Mouse (Mus musculus): Measurements from ENCODE around the gene Diexf. TPM values are rescaled to one million over a fixed set of nuclear protein-coding genes. Genes with fewer than 3 reads are reported as not detected.

Diexf gene
- polyA plus RNA-seq, 1 experiment: 13.3 TPM

DNA sequence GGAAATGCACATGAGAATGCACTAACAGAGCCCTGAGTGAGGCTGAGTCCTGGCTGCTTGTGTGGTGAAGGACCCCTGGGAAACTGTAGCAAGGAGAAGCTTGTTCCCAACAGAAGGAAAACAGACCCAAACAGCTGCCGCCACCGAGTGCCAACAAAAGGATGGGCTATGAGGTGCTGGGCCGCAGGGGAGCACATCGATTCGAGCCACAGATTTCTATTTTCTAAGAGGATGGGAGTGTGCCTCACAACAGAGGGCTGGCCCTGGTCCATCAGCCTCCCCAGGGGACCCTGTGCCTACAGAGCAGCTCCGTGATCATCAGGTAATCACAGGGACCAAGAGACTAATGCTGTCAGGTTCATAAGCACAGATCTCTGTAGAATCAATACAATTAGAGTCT is 40.9 kb downstream of the Diexf start:
- Histone ChIP-seq H3K27me3 (ENCODE audit: control insufficient read depth, insufficient read depth, insufficient read length) (no peaks in the 10 kb centered on the region), H3K4me2 (ENCODE audit: low read depth) (no peak overlapping the region), H3K4me3 (no peak overlapping the region), H3K36me3 (ENCODE audit: control insufficient read depth, insufficient read depth) (no peaks in the 10 kb centered on the region), H3ac (ENCODE audit: control insufficient read depth, insufficient read length) (no peak overlapping the region), H3K79me2 (ENCODE audit: control insufficient read depth, insufficient read depth) (no peaks in the 10 kb centered on the region)
- no peak for TF ChIP-seq REST (IDR thresholded peaks at IDR 0.05; ENCODE audit: insufficient read depth, insufficient read length)
- TF ChIP-seq SRF (IDR thresholded peaks at IDR 0.05; ENCODE audit: control insufficient read depth, insufficient read length, low read depth): no peak
- TF ChIP-seq TCF12 (IDR thresholded peaks at IDR 0.05; ENCODE audit: insufficient read depth, poor library complexity, severe bottlenecking): no peak
- TF ChIP-seq USF1 (IDR thresholded peaks at IDR 0.05; ENCODE audit: low read depth): no peak
- no peak for TF ChIP-seq POLR2AphosphoS2 (IDR thresholded peaks at IDR 0.05; ENCODE audit: insufficient read length, low read depth)
- TF ChIP-seq MAX (IDR thresholded peaks at IDR 0.05; ENCODE audit: low read depth): no peak
- TF ChIP-seq MYOD1 (IDR thresholded peaks at IDR 0.05; ENCODE audit: control insufficient read depth in 1 of 3, insufficient read length in 2 of 3, low read depth in 2 of 3): no peak
- no peak for TF ChIP-seq E2F4 (IDR thresholded peaks at IDR 0.05; ENCODE audit: insufficient read depth)
- no peak for TF ChIP-seq CEBPB (IDR thresholded peaks at IDR 0.05; ENCODE audit: insufficient read depth, poor library complexity, severe bottlenecking)
- TF ChIP-seq TCF3 (IDR thresholded peaks at IDR 0.05; ENCODE audit: insufficient read length, low read depth): no peak
- TF ChIP-seq POLR2A (IDR thresholded peaks at IDR 0.05; ENCODE audit: insufficient read length, low read depth): no peak
- TF ChIP-seq MYOG (IDR thresholded peaks at IDR 0.05; ENCODE audit: control insufficient read depth in 1 of 3, insufficient read depth in 1 of 3, insufficient read length in 2 of 3, low read depth in 2 of 3): no peak

DNA sequence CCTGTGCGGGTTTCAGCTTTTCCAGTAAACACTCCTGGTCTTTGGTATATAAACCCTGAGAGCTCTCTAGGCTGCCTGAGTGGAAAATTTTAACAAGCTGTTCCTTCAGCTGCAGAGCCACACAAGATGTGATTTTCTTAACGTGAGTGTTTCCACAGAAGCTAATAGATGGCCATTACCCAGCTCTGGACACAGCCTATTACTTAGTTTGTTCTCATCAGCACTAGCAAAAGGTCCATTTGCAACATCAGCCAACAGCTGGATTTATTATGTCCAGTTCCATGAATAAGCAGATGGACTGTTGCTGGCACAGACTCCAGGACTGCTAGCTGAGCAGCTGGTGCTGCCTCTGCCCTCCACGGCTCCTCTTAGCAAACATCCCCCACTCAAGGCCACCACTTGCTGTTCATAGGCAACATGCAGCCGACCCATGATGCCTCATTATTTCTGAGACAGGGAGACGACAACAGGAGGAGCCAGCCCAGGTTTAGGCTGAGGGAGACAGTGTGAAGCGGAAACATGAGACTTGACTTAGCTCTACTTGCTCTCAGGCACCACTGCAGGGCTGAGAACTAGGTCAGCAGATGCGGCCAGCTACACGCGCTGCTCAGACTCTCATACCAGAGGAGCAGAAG is 43.1 kb downstream of the Diexf start:
- no peak overlapping the region for H3ac ChIP-seq (ENCODE audit: control insufficient read depth, insufficient read length)
- H3K27me3 ChIP-seq (ENCODE audit: control insufficient read depth, insufficient read depth, insufficient read length): peaks cover 3% of the 10 kb centered on the region
- H3K36me3 ChIP-seq (ENCODE audit: control insufficient read depth, insufficient read depth): no peaks in the 10 kb centered on the region
- H3K4me3 ChIP-seq: no peak overlapping the region
- no peaks in the 10 kb centered on the region for H3K79me2 ChIP-seq (ENCODE audit: control insufficient read depth, insufficient read depth)
- no peak for TF ChIP-seq MAX (IDR thresholded peaks at IDR 0.05; ENCODE audit: low read depth)
- no peak for TF ChIP-seq POLR2A (IDR thresholded peaks at IDR 0.05; ENCODE audit: insufficient read length, low read depth)
- peak in 1 of 3 experiments; percentile 32 for TF ChIP-seq MYOD1 (IDR thresholded peaks at IDR 0.05; ENCODE audit: control insufficient read depth in 1 of 3, insufficient read length in 2 of 3, low read depth in 2 of 3)
- no peak for TF ChIP-seq SRF (IDR thresholded peaks at IDR 0.05; ENCODE audit: control insufficient read depth, insufficient read length, low read depth)
- no peak overlapping the region for H3K4me2 ChIP-seq (ENCODE audit: low read depth)

DNA sequence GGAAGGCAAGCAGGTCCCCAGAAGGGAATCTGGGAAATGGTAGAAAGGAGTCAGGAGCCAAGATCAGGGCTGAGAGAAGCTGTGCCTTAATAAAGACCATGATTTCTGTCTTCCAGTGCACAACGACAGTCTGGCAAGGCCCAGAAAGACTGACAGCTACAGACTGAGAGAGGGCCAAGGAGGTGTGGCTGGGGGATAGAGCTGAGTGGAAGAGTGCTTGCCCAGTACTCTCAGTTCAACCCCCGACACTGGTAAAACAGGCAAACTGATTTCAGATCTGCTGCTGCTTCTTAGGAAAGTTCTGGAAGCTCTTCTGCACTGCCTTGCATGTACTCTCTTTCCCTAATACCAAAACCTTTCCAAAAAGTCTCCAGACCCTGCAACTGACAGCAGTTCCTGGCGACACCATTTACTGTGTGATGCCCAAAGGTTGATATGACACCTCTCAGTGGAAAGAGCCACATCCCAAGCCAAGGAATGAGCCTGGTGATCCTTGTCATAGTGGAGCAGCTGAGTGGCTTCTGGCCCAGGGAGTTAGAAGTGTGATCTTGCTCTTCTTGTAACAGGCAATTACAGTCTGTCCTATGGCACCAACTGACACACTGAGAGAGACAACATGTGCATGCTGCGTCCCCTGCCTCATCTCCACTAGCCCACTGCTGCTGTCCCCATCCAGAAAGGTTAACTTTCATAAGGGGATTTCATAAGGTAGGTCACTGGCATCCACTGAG is 43.8 kb downstream of the Diexf start:
- H3K4me2 ChIP-seq (ENCODE audit: low read depth): peak overlapping the region; percentile 34
- H3K79me2 ChIP-seq (ENCODE audit: control insufficient read depth, insufficient read depth): no peaks in the 10 kb centered on the region
- no peaks in the 10 kb centered on the region for H3K36me3 ChIP-seq (ENCODE audit: control insufficient read depth, insufficient read depth)
- no peak overlapping the region for H3K4me3 ChIP-seq
- H3ac ChIP-seq (ENCODE audit: control insufficient read depth, insufficient read length): no peak overlapping the region
- TF ChIP-seq CEBPB (IDR thresholded peaks at IDR 0.05; ENCODE audit: insufficient read depth, poor library complexity, severe bottlenecking) (no peak), E2F4 (IDR thresholded peaks at IDR 0.05; ENCODE audit: insufficient read depth) (no peak), TCF3 (IDR thresholded peaks at IDR 0.05; ENCODE audit: insufficient read length, low read depth) (no peak), MAX (IDR thresholded peaks at IDR 0.05; ENCODE audit: low read depth) (no peak)
- H3K27me3 ChIP-seq (ENCODE audit: control insufficient read depth, insufficient read depth, insufficient read length): peaks cover 8% of the 10 kb centered on the region

- TF ChIP-seq MYOG (IDR thresholded peaks at IDR 0.05; ENCODE audit: control insufficient read depth in 1 of 3, insufficient read depth in 1 of 3, insufficient read length in 2 of 3, low read depth in 2 of 3): peak in 1 of 3 experiments; percentile 23
- no peak for TF ChIP-seq REST (IDR thresholded peaks at IDR 0.05; ENCODE audit: insufficient read depth, insufficient read length)
- no peak overlapping the region for H3ac ChIP-seq (ENCODE audit: control insufficient read depth, insufficient read length)
- H3K4me2 ChIP-seq (ENCODE audit: low read depth): peak overlapping the region; percentile 34
- H3K4me3 ChIP-seq: no peak overlapping the region
- no peaks in the 10 kb centered on the region for H3K79me2 ChIP-seq (ENCODE audit: control insufficient read depth, insufficient read depth)
- peaks cover 15% of the 10 kb centered on the region for H3K27me3 ChIP-seq (ENCODE audit: control insufficient read depth, insufficient read depth, insufficient read length)
- H3K36me3 ChIP-seq (ENCODE audit: control insufficient read depth, insufficient read depth): no peaks in the 10 kb centered on the region
Measured at GRCm38 (mm10) chr1:193085541-193086020, 44.5 kb downstream of the Diexf start.

GRCm38 (mm10) chr1:193084016-193084415 is 46.1 kb downstream of the Diexf start:
- no peak overlapping the region for H3K4me2 ChIP-seq (ENCODE audit: low read depth)
- no peaks in the 10 kb centered on the region for H3K79me2 ChIP-seq (ENCODE audit: control insufficient read depth, insufficient read depth)
- TF ChIP-seq USF1 (IDR thresholded peaks at IDR 0.05; ENCODE audit: low read depth) (no peak), POLR2AphosphoS2 (IDR thresholded peaks at IDR 0.05; ENCODE audit: insufficient read length, low read depth) (no peak)
- H3K27me3 ChIP-seq (ENCODE audit: control insufficient read depth, insufficient read depth, insufficient read length): peaks cover 24% of the 10 kb centered on the region
- H3K36me3 ChIP-seq (ENCODE audit: control insufficient read depth, insufficient read depth): no peaks in the 10 kb centered on the region
- H3ac ChIP-seq (ENCODE audit: control insufficient read depth, insufficient read length): no peak overlapping the region
- no peak overlapping the region for H3K4me3 ChIP-seq
